Mouse (Mus musculus): Measurements from ENCODE around the gene 5031439G07Rik. TPM values are rescaled to one million over a fixed set of nuclear protein-coding genes. Genes with fewer than 3 reads are reported as not detected.

5031439G07Rik gene
- total RNA-seq, 2 experiments from 2014 or later = 20.5 to 21.3 TPM

DNA sequence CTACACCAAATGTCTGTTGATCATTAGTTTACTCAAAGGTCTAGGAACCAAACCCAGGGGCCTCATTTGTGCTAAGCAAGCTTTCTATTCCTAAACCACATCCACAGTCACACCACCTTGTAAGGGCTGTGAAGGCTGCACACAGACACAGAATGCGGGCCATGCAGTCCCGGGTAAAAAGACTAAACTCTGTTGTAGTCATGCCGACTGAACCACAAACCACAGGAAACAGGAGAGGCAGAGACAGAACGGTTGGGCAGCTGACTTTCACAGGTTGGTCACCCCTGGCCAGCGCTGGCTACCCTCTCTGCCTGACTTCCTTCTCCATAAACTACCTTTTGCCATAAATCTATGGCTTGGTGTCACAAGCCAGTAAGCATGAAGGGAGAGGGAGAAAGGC lies 23.6 kb downstream of the 5031439G07Rik start:
- intact Hi-C loops (cut with DNase I) = no loop called here
- no peak for DNase-seq (ENCODE audit: low spot score)

DNA sequence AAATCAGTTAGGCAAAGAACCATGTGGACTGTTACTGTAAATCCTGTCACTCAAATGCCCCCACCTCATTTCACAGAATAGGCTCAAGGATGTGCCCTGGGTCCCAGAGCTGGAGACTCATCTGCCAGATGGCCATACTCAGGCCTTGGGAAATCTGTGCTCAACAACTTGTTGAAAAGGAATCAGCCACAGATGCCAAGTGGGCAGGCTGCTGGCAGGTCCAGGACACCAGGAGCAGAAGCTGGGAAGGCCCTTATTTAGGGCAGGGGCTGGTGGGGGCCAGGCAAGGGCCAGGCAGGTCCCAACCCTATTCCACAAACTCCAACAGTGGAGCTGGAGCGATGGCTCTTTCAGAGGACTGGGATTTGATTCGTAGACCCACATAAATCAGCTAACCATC lies 25.8 kb downstream of the 5031439G07Rik start:
- DNase-seq (ENCODE audit: low spot score) = no peak
- intact Hi-C loops (cut with DNase I) = no loop called here

DNA sequence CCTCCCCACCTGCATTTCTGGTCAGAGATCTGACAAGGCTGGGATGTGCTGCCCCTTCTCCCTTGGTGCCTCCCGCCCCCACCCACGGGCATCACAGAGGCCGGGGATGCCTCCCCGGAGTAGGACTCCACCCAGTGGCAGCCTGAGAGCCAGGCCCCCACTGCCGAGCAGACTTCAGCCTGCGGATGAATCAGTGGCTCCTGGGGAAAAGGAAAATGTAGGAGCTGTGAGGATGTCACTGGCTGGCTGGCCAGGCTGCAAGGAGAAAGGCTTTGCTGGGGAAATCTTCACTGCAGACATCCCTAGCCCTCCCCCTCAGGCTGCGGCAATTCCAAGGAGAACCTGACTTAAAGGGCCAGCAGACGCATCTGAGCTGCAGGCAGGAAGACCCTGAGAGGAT lies 27.7 kb downstream of the 5031439G07Rik start:
- intact Hi-C loops (cut with DNase I) = no loop called here
- no peak for DNase-seq (ENCODE audit: low spot score)

DNA sequence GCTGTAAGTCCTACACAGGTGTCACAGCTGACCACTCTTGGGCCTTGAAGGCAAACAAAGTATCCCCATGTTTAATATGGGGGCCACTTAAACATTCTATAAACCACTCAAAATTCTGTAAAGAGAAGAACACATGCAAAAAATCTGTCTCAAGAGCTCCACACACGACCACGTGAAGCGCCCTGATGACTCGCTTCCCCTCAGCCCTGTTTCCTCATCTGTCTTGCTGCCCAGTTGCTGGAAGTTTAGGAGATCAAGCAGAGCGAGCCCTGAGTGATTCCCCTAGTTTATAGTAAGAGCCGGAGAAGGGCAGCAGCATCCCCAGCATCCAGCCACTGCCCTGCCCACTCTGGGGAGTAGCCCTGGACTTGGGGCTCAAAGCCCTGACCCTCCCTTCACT lies 28.5 kb downstream of the 5031439G07Rik start:
- intact Hi-C loops (cut with DNase I) = no loop called here
- no peak for DNase-seq (ENCODE audit: low spot score)

DNA sequence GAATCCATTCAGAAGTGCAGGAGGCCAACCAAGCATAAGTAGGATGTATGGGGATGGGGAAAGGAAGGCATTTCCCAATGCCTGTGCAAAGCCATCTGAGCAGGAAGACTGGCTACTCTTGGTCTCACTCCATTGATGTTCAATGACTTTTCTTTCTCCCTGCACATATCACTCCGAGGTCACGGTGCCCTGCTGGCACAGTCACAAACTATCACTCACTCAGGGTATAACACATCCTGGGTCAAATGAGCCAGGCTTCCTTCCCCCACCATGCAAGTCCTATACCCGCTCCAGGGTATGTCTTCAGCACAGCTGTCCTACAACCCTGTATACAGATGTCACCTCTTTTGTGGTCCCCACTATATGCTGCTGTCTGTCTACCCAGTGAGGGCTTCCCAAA lies 30.0 kb downstream of the 5031439G07Rik start:
- intact Hi-C loops (cut with DNase I) = no loop called here
- no peak for DNase-seq (ENCODE audit: low spot score)

GRCm38 (mm10) chr15:84957851-84958250 lies 30.5 kb downstream of the 5031439G07Rik start:
- intact Hi-C loops (cut with DNase I) = no loop called here
- DNase-seq (ENCODE audit: low spot score) = no peak

DNA sequence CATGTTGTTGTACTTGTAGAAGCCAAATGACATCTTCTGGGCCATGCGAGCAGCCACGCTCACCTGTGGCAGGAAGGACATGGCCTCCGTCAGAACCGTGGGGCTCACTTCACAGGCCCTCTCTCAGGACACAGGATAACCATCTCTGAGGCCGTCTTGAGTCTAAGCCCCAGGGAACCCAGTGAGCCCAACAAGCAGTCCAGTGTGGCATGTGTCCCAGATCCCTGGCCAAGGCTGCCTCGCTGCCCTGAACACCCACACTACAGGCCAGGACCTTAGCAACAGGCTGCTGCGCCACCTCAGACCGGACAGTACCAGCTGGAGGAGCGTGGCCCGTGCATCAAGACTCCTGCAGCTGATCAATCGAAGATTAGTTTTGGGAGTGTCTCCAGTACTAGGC lies 35.1 kb downstream of the 5031439G07Rik start:
- intact Hi-C loops (cut with DNase I) = no loop called here
- DNase-seq (ENCODE audit: low spot score) = no peak

GRCm38 (mm10) chr15:84950053-84950452 lies 38.3 kb downstream of the 5031439G07Rik start:
- no peak for DNase-seq (ENCODE audit: low spot score)
- intact Hi-C loops (cut with DNase I) = no loop called here

- intact Hi-C loops (cut with DNase I) = no loop called here
- DNase-seq (ENCODE audit: low spot score) = no peak
These were observed 39.4 kb downstream of the 5031439G07Rik start for GRCm38 (mm10) chr15:84948990-84949389.

GRCm38 (mm10) chr15:84944319-84944718 lies 44.0 kb downstream of the 5031439G07Rik start:
- DNase-seq (ENCODE audit: low spot score) = no peak
- intact Hi-C loops (cut with DNase I) = no loop called here

GRCm38 (mm10) chr15:84942647-84943285 lies 45.6 kb downstream of the 5031439G07Rik start:
- no peak for DNase-seq (ENCODE audit: low spot score)
- intact Hi-C loops (cut with DNase I) = no loop called here

- intact Hi-C loops (cut with DNase I) = no loop called here
- no peak for DNase-seq (ENCODE audit: low spot score)
These were observed 48.2 kb downstream of the 5031439G07Rik start for GRCm38 (mm10) chr15:84940102-84940501.

- intact Hi-C loops (cut with DNase I) = loop anchor here (5.0 kb wide), 1 partner anchor 52 kb away; the partner anchor contains the start of gene 5031439G07Rik
- no peak for DNase-seq (ENCODE audit: low spot score)
These were observed 53.5 kb downstream of the 5031439G07Rik start for GRCm38 (mm10) chr15:84934901-84935300.

DNA sequence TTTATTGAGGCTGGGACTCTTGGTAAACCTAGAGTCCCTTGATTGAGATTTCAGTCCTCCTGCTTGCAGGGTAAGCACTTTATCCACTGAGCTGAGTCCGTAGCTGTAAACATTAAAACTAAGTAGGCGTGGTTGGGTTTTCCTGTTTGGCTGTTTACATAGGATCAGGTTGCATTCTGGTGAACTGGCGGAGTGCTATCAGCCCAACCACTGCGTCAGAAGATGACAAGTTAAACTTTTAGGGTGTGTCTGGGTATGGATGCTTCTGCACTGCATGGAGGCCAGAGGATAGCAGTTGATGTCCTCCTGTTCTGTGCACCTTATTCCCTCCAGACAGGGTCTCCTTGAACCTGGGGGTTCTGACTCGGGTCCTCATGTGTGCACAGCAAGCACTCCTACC lies 56.0 kb downstream of the 5031439G07Rik start:
- intact Hi-C loops (cut with DNase I) = no loop called here
- no peak for DNase-seq (ENCODE audit: low spot score)

GRCm38 (mm10) chr15:84925495-84926018 lies 62.8 kb downstream of the 5031439G07Rik start:
- intact Hi-C loops (cut with DNase I) = loop anchor here (5.0 kb wide), 2 partner anchors 72 to 168 kb away; no protein-coding TSS in a partner anchor

GRCm38 (mm10) chr15:84924781-84925315 lies 63.5 kb downstream of the 5031439G07Rik start:
- intact Hi-C loops (cut with DNase I) = loop anchor here (5.0 kb wide), 4 partner anchors 68 to 168 kb away; partner anchors contain the start of gene Phf21b
- DNase-seq (ENCODE audit: low spot score) = no peak

More at GRCm38 (mm10) chr15:84925495-84926018, 62.8 kb downstream of the 5031439G07Rik start:
- no peak for DNase-seq (ENCODE audit: low spot score)

DNA sequence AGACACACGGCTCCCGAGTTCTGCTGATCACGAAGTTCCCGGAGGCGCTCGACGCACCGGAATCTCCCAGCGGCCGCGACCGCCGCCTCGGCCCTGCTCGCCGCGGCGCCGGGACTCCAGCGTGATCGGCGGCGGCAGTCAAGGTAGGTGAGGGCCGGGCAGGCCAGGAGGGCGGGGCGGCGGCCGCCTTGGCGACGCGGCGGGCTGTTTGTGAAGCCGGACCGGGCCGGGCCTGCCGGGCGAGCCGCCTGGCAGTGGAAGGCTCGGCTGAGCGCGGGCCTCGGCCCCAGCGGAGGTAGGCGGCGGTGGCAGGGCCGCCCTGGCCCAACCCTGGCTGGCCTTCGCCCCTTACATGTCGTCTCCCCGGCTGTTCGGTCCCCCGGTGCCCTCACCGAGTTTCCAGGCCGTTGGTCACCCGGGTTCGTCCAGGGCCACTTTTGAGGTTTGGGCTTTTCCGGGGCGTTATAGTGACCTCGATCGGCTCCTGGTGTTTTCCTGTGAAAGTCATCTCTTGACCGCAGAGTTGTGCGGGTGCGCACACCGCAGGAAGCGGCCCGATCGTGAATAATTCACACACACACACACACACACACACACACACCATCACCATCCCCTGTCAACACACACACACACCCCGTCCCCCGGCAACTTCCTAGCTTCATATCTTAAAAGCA lies 64.7 kb downstream of the 5031439G07Rik start:
- intact Hi-C loops (cut with DNase I) = loop anchor here (5.0 kb wide), 2 partner anchors 66 to 119 kb away; partner anchors contain the start of gene Phf21b
- DNase-seq (ENCODE audit: low spot score) = no peak

- intact Hi-C loops (cut with DNase I) = loop anchor here (5.0 kb wide), 2 partner anchors 66 to 119 kb away; partner anchors contain the start of gene Phf21b
- peak; percentile 100 for DNase-seq (ENCODE audit: low spot score)
These were observed 65.4 kb downstream of the 5031439G07Rik start, which contains the start of gene Nup50 for GRCm38 (mm10) chr15:84922884-84923507. Gene Nup50 (plus strand): TSS chr15:84923411.

- DNase-seq (ENCODE audit: low spot score) = no peak
- intact Hi-C loops (cut with DNase I) = loop anchor here (5.0 kb wide), 2 partner anchors 63 to 122 kb away; partner anchors contain the start of gene Phf21b
These were observed 68.4 kb downstream of the 5031439G07Rik start, which contains the start of gene Gm29666 for GRCm38 (mm10) chr15:84919938-84920337. Gene Gm29666 (minus strand): TSS chr15:84920038.

- DNase-seq (ENCODE audit: low spot score) = no peak
- intact Hi-C loops (cut with DNase I) = no loop called here
These were observed 75.2 kb downstream of the 5031439G07Rik start for GRCm38 (mm10) chr15:84913201-84913600.
